Mouse (Mus musculus): ENCODE measurements around the gene Pspn. TPM values are rescaled to one million over a fixed set of nuclear protein-coding genes. Genes with fewer than 3 reads are reported as not detected.

Pspn gene
- polyA plus RNA-seq, 1 experiment from 2014 or later: not detected

GRCm38 (mm10) chr17:56989467-56990114 is 10.2 kb downstream of the Pspn start:
- 4% methylated on average over 25 of the region's 25 CpGs for WGBS
- no peaks in the 10 kb centered on the region for H3K9me3 ChIP-seq (ENCODE audit: control insufficient read depth, low read length)
- peaks cover 6% of the 10 kb centered on the region for H3K4me1 ChIP-seq (replicated peaks; ENCODE audit: control insufficient read depth, insufficient read depth, low read length)
- H3K27me3 ChIP-seq (replicated peaks; ENCODE audit: control insufficient read depth, insufficient read depth, low read length): no peaks in the 10 kb centered on the region
- H3K4me2 ChIP-seq (ENCODE audit: low read length): peak overlapping the region; percentile 76
- peak overlapping the region; percentile 60; the same call in 1 of the 2 replicates for H3K27ac ChIP-seq (ENCODE audit: low read depth)
- ATAC-seq (replicated peaks; ENCODE audit: low FRiP score, low TSS enrichment, low read depth): peak; percentile 90
- peak; percentile 65 for DNase-seq (ENCODE audit: low spot score)
- peaks cover 31% of the 10 kb centered on the region for H3K36me3 ChIP-seq (ENCODE audit: control insufficient read depth, insufficient read depth, low read length)
- H3K4me3 ChIP-seq (ENCODE audit: low read depth, low read length): peak overlapping the region; percentile 93
- H3K9ac ChIP-seq (ENCODE audit: low read length): peak overlapping the region; percentile 83

- ATAC-seq (replicated peaks; ENCODE audit: low FRiP score, low TSS enrichment, low read depth) (no peak), DNase-seq (ENCODE audit: low spot score) (no peak)
- no peaks in the 10 kb centered on the region for H3K27me3 ChIP-seq (replicated peaks; ENCODE audit: control insufficient read depth, insufficient read depth, low read length)
- H3K4me2 ChIP-seq (ENCODE audit: low read length): peak overlapping the region; percentile 76
- 76% methylated on average over 7 of the region's 7 CpGs for WGBS
- peaks cover 6% of the 10 kb centered on the region for H3K4me1 ChIP-seq (replicated peaks; ENCODE audit: control insufficient read depth, insufficient read depth, low read length)
- peak overlapping the region; percentile 83; the same call in 1 of the 2 replicates for H3K9ac ChIP-seq (ENCODE audit: low read length)
- peaks cover 25% of the 10 kb centered on the region for H3K36me3 ChIP-seq (ENCODE audit: control insufficient read depth, insufficient read depth, low read length)
- H3K9me3 ChIP-seq (ENCODE audit: control insufficient read depth, low read length): no peaks in the 10 kb centered on the region
- H3K27ac ChIP-seq (ENCODE audit: low read depth): no peak overlapping the region
- H3K4me3 ChIP-seq (ENCODE audit: low read depth, low read length): peak overlapping the region; percentile 93
Observed at GRCm38 (mm10) chr17:56988921-56989430, 10.8 kb downstream of the Pspn start.

GRCm38 (mm10) chr17:56988441-56988840 is 11.4 kb downstream of the Pspn start:
- H3K4me2 ChIP-seq (ENCODE audit: low read length): no peak overlapping the region
- WGBS: 82% methylated on average over 7 of the region's 7 CpGs

GRCm38 (mm10) chr17:56986105-56986805 is 13.6 kb downstream of the Pspn start:
- Histone ChIP-seq H3K36me3 (ENCODE audit: control insufficient read depth, insufficient read depth, low read length) (no peaks in the 10 kb centered on the region), H3K27ac (ENCODE audit: low read depth) (no peak overlapping the region), H3K9ac (ENCODE audit: low read length) (no peak overlapping the region), H3K27me3 (replicated peaks; ENCODE audit: control insufficient read depth, insufficient read depth, low read length) (no peaks in the 10 kb centered on the region), H3K4me1 (replicated peaks; ENCODE audit: control insufficient read depth, insufficient read depth, low read length) (peaks cover 6% of the 10 kb centered on the region), H3K4me3 (ENCODE audit: low read depth, low read length) (no peak overlapping the region), H3K9me3 (ENCODE audit: control insufficient read depth, low read length) (no peaks in the 10 kb centered on the region), H3K4me2 (ENCODE audit: low read length) (no peak overlapping the region)
- WGBS: 87% methylated on average over 3 of the region's 3 CpGs
- ATAC-seq (replicated peaks; ENCODE audit: low FRiP score, low TSS enrichment, low read depth) (no peak), DNase-seq (ENCODE audit: low spot score) (no peak)

More at GRCm38 (mm10) chr17:56988441-56988840, 11.4 kb downstream of the Pspn start:
- DNase-seq (ENCODE audit: low spot score) (no peak), ATAC-seq (replicated peaks; ENCODE audit: low FRiP score, low TSS enrichment, low read depth) (no peak)
- H3K4me1 ChIP-seq (replicated peaks; ENCODE audit: control insufficient read depth, insufficient read depth, low read length): peaks cover 6% of the 10 kb centered on the region
- H3K9ac ChIP-seq (ENCODE audit: low read length): no peak overlapping the region
- no peaks in the 10 kb centered on the region for H3K9me3 ChIP-seq (ENCODE audit: control insufficient read depth, low read length)
- peaks cover 20% of the 10 kb centered on the region for H3K36me3 ChIP-seq (ENCODE audit: control insufficient read depth, insufficient read depth, low read length)
- no peak overlapping the region for H3K4me3 ChIP-seq (ENCODE audit: low read depth, low read length)
- no peaks in the 10 kb centered on the region for H3K27me3 ChIP-seq (replicated peaks; ENCODE audit: control insufficient read depth, insufficient read depth, low read length)
- H3K27ac ChIP-seq (ENCODE audit: low read depth): no peak overlapping the region

- no peak for ATAC-seq (replicated peaks; ENCODE audit: low FRiP score, low TSS enrichment, low read depth)
- Histone ChIP-seq H3K27me3 (replicated peaks; ENCODE audit: control insufficient read depth, insufficient read depth, low read length) (no peaks in the 10 kb centered on the region), H3K4me1 (replicated peaks; ENCODE audit: control insufficient read depth, insufficient read depth, low read length) (no peaks in the 10 kb centered on the region), H3K4me2 (ENCODE audit: low read length) (no peak overlapping the region), H3K27ac (ENCODE audit: low read depth) (no peak overlapping the region), H3K9ac (ENCODE audit: low read length) (no peak overlapping the region), H3K4me3 (ENCODE audit: low read depth, low read length) (no peak overlapping the region), H3K9me3 (ENCODE audit: control insufficient read depth, low read length) (no peaks in the 10 kb centered on the region), H3K36me3 (ENCODE audit: control insufficient read depth, insufficient read depth, low read length) (no peaks in the 10 kb centered on the region)
- WGBS: 80% methylated on average over 3 of the region's 3 CpGs
- DNase-seq (ENCODE audit: low spot score): no peak
Observed at GRCm38 (mm10) chr17:56985656-56986055, 14.2 kb downstream of the Pspn start.

- H3K27me3 ChIP-seq (replicated peaks; ENCODE audit: control insufficient read depth, insufficient read depth, low read length): no peaks in the 10 kb centered on the region
- ATAC-seq (replicated peaks; ENCODE audit: low FRiP score, low TSS enrichment, low read depth): no peak
- no peak for DNase-seq (ENCODE audit: low spot score)
- no peak overlapping the region for H3K4me3 ChIP-seq (ENCODE audit: low read depth, low read length)
- no peak overlapping the region for H3K4me2 ChIP-seq (ENCODE audit: low read length)
- no peaks in the 10 kb centered on the region for H3K9me3 ChIP-seq (ENCODE audit: control insufficient read depth, low read length)
- H3K4me1 ChIP-seq (replicated peaks; ENCODE audit: control insufficient read depth, insufficient read depth, low read length): no peaks in the 10 kb centered on the region
- H3K27ac ChIP-seq (ENCODE audit: low read depth): no peak overlapping the region
- no peaks in the 10 kb centered on the region for H3K36me3 ChIP-seq (ENCODE audit: control insufficient read depth, insufficient read depth, low read length)
- WGBS: 78% methylated on average over 9 of the region's 9 CpGs
- no peak overlapping the region for H3K9ac ChIP-seq (ENCODE audit: low read length)
Observed at GRCm38 (mm10) chr17:56984886-56985285, 14.9 kb downstream of the Pspn start.

GRCm38 (mm10) chr17:56982013-56982412 is 17.8 kb downstream of the Pspn start, which contains the start of gene Acer1:
Gene Acer1, minus strand, starts transcription at chr17:56982126.
- WGBS: 77% methylated on average over 5 of the region's 5 CpGs
- ATAC-seq (replicated peaks; ENCODE audit: low FRiP score, low TSS enrichment, low read depth) (no peak), DNase-seq (ENCODE audit: low spot score) (no peak)
- no peaks in the 10 kb centered on the region for H3K36me3 ChIP-seq (ENCODE audit: control insufficient read depth, insufficient read depth, low read length)
- no peak within 1 kb of the TSS for H3K4me3 ChIP-seq (ENCODE audit: low read depth, low read length)
- H3K9me3 ChIP-seq (ENCODE audit: control insufficient read depth, low read length): no peaks in the 10 kb centered on the region
- H3K4me1 ChIP-seq (replicated peaks; ENCODE audit: control insufficient read depth, insufficient read depth, low read length): no peaks in the 10 kb centered on the region
- H3K4me2 ChIP-seq (ENCODE audit: low read length): no peak within 1 kb of the TSS
- H3K27ac ChIP-seq (ENCODE audit: low read depth): no peak within 1 kb of the TSS
- H3K9ac ChIP-seq (ENCODE audit: low read length): no peak within 1 kb of the TSS
- no peaks in the 10 kb centered on the region for H3K27me3 ChIP-seq (replicated peaks; ENCODE audit: control insufficient read depth, insufficient read depth, low read length)

GRCm38 (mm10) chr17:56981049-56981448 is 18.8 kb downstream of the Pspn start:
- H3K9me3 ChIP-seq (ENCODE audit: control insufficient read depth, low read length): no peaks in the 10 kb centered on the region
- no peak for DNase-seq (ENCODE audit: low spot score)
- no peak overlapping the region for H3K4me3 ChIP-seq (ENCODE audit: low read depth, low read length)
- 61% methylated on average over 7 of the region's 7 CpGs for WGBS
- H3K4me2 ChIP-seq (ENCODE audit: low read length): no peak overlapping the region
- no peak overlapping the region for H3K9ac ChIP-seq (ENCODE audit: low read length)
- no peaks in the 10 kb centered on the region for H3K4me1 ChIP-seq (replicated peaks; ENCODE audit: control insufficient read depth, insufficient read depth, low read length)
- H3K27ac ChIP-seq (ENCODE audit: low read depth): no peak overlapping the region
- ATAC-seq (replicated peaks; ENCODE audit: low FRiP score, low TSS enrichment, low read depth): peak; percentile 37; the same call in 1 of the 2 replicates
- no peaks in the 10 kb centered on the region for H3K27me3 ChIP-seq (replicated peaks; ENCODE audit: control insufficient read depth, insufficient read depth, low read length)
- H3K36me3 ChIP-seq (ENCODE audit: control insufficient read depth, insufficient read depth, low read length): no peaks in the 10 kb centered on the region
